ENCODE assay signal across 11 mouse cellular contexts in the genomic region with DNA sequence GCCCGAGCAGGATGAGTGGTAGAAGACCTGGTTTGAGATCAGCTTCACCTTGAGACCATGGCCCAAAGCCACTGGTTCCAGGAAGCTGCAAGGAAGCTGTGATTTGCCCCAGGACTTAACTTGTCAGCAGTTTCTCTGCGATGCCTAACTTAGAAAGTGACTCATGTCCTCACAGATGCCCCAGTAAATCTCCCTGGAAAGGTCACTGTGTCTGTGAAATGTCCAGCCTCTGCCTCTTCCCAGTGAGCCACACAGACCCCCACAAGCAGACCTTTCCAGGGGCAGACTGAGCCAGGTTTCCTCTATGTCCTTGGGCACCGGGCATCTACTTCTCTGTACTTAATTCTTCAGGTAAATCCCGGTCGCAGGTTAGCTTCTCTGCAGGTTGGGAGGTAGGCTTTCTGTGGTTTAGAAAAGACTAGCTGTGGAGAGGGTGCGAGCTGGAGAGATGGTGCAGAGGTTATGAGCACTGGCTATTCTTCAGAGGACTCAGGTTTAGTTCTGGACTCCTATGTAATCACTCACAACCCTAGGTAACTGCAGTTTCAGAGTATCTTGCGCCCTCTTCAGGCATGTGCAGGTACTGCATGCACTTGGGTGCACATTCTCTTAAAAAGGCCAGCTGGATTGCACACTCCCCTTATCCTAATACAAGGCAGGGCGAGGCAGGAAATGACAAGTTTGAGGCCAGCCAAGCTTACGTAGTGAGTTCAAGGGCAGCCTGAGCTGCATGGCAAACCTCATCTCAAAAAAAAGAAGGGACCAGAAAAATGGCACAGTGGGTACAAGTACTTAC. TPM values are rescaled to one million over a fixed set of nuclear protein-coding genes. Genes with fewer than 3 reads are reported as not detected.
DNase-seq lines count a peak whose midpoint lies in the region; ATAC-seq lines count a peak whose summit lies in the region.
"Had no signal": no experiment of that assay in that cellular context is flagged by ENCODE, and none has a peak within 500 bp of the region (broad histone marks: within the 10 kb centered on the region; RNA-seq: fewer than 3 reads in every experiment).

No protein-coding gene starts in this region.

- intact Hi-C loops in heart, postnatal 14 days (cut with DNase I) = no loop called here
- intact Hi-C loops in left cerebral cortex, postnatal 25 days (cut with DNase I) = no loop called here

- H3K9ac ChIP-seq in heart, embryonic 14.5 days (ENCODE audit: low read length) = peak overlapping the region; percentile 3; the same call in 1 of the 2 replicates
- peak overlapping the region; percentile 3; the same call in 1 of the 2 replicates for H3K9ac ChIP-seq in heart, embryonic 16.5 days (ENCODE audit: low read length)

- ATAC-seq in heart, embryonic 14.5 days (ENCODE audit: insufficient number of reproducible peaks, insufficient read depth, low FRiP score, low read depth) = no peak
- no peak for ATAC-seq in heart, embryonic 16.5 days (replicated peaks; ENCODE audit: extremely low read depth, insufficient read depth, low FRiP score)

- peaks cover 24% of the 10 kb centered on the region; the same call in 1 of the 2 replicates for H3K36me3 ChIP-seq in heart, embryonic 14.5 days (ENCODE audit: control insufficient read depth, insufficient read depth, low read length)
- H3K36me3 ChIP-seq in heart, embryonic 16.5 days (ENCODE audit: control insufficient read depth, insufficient read depth) = no peaks in the 10 kb centered on the region; the same call in 1 of the 2 replicates

- no peak for DNase-seq in heart, postnatal 14 days
- DNase-seq in 416B (ENCODE audit: low read depth) (peak; percentile 30), NIH3T3 (ENCODE audit: low read depth) (peak; percentile 51)
- no peak for DNase-seq in ovary, adult 18-20 months (ENCODE audit: low spot score)
- DNase-seq in cerebellum, postnatal 10 days = no peak
- DNase-seq in left cerebral cortex, postnatal 25 days (ENCODE audit: low spot score in 2 of 2) = no peak
- DNase-seq: left cerebral cortex, postnatal 4 days had no signal

- peaks cover 4% of the 10 kb centered on the region for H3K9me3 ChIP-seq in heart, embryonic 14.5 days (ENCODE audit: control insufficient read depth, low read length)
- peaks cover 4% of the 10 kb centered on the region for H3K9me3 ChIP-seq in heart, embryonic 16.5 days (replicated peaks; ENCODE audit: control insufficient read depth, low read length)

- WGBS in heart, embryonic 14.5 days = 60% methylated on average over 9 of the region's 9 CpGs
- whole genome bisulfite sequencing in heart, embryonic 16.5 days = 68% methylated on average over 9 of the region's 9 CpGs

- H3K4me2 ChIP-seq in heart, embryonic 14.5 days (ENCODE audit: low read length) = no peak overlapping the region
- H3K4me2 ChIP-seq in heart, embryonic 16.5 days (ENCODE audit: low read depth, low read length) = no peak overlapping the region

- peaks cover 20 to 43% of the 10 kb centered on the region in 2 experiments for H3K4me1 ChIP-seq in heart, embryonic 14.5 days (ENCODE audit: control insufficient read depth in 2 of 2, insufficient read depth in 2 of 2, low read length in 2 of 2)
- H3K4me1 ChIP-seq in heart, embryonic 16.5 days (ENCODE audit: control insufficient read depth, insufficient read depth, low read length) = peaks cover 22% of the 10 kb centered on the region

- no peak overlapping the region for H3K4me3 ChIP-seq in heart, embryonic 14.5 days (ENCODE audit: control insufficient read depth in 1 of 2, insufficient read depth in 1 of 2, low read depth in 1 of 2, low read length in 2 of 2)
- no peak overlapping the region for H3K4me3 ChIP-seq in heart, embryonic 16.5 days (ENCODE audit: low read length)

- H3K27ac ChIP-seq in heart, embryonic 14.5 days (replicated peaks in 1 of 2; ENCODE audit: control insufficient read depth in 1 of 2, insufficient read depth in 1 of 2, low read depth in 2 of 2, low read length in 2 of 2) = peak overlapping the region; percentile 84 to 93
- peak overlapping the region; percentile 76 for H3K27ac ChIP-seq in heart, embryonic 16.5 days (ENCODE audit: low read length)

- H3K27me3 ChIP-seq in heart, embryonic 14.5 days (ENCODE audit: control insufficient read depth, insufficient read depth, low read length) = no peaks in the 10 kb centered on the region
- H3K27me3 ChIP-seq in heart, embryonic 16.5 days (ENCODE audit: control insufficient read depth, insufficient read depth, low read length) = no peaks in the 10 kb centered on the region

RNA-seq across cellular contexts. Expression of a gene that starts 16.7 kb away (rescaled TPM):
- 9.2 and 15.0 TPM in 2 replicates for polyA plus RNA-seq in heart, embryonic 14.5 days (2014; fragmentation: Nextera tagmentation; extraction: Ambion mirVana)
- total RNA-seq in heart, postnatal 14 days (2021) = 1 to 10 TPM; 1.7 to 2.2 TPM
- 15.0 and 17.3 TPM in 2 replicates for polyA plus RNA-seq in heart, embryonic 16.5 days (2015; fragmentation: Nextera tagmentation; extraction: Ambion mirVana)
- total RNA-seq in left cerebral cortex, postnatal 25 days (2021) = under 1 TPM; 0.34 to 0.64 TPM
- total RNA-seq: hematopoietic stem cell, adult 5-6 weeks; monocyte, adult 5-6 weeks had no signal

RNA-seq across cellular contexts. Expression of a gene that starts 27.1 kb away (rescaled TPM):
- not detected in 2 replicates for polyA plus RNA-seq in heart, embryonic 14.5 days (2014; fragmentation: Nextera tagmentation; extraction: Ambion mirVana)
- total RNA-seq in heart, postnatal 14 days (2021) = not detected
- polyA plus RNA-seq in heart, embryonic 16.5 days (2015; fragmentation: Nextera tagmentation; extraction: Ambion mirVana) = not detected in 2 replicates
- not detected for total RNA-seq in left cerebral cortex, postnatal 25 days (2021)
- total RNA-seq: hematopoietic stem cell, adult 5-6 weeks; left cerebral cortex, postnatal 4 days; monocyte, adult 5-6 weeks had no signal

RNA-seq across cellular contexts. Expression of a gene that starts 45.8 kb away (rescaled TPM):
- polyA plus RNA-seq in heart, embryonic 14.5 days (2014; fragmentation: Nextera tagmentation; extraction: Ambion mirVana) = 7.3 and 9.3 TPM in 2 replicates
- total RNA-seq in heart, postnatal 14 days (2021) = 100 to 1,000 TPM in 1 of 2 experiments, 10 to 100 TPM in 1; 91.0 to 106 TPM
- polyA plus RNA-seq in heart, embryonic 16.5 days (2015; fragmentation: Nextera tagmentation; extraction: Ambion mirVana) = 6.8 and 24.5 TPM in 2 replicates
- 10 to 100 TPM; 72.9 to 84.4 TPM for total RNA-seq in left cerebral cortex, postnatal 25 days (2021)

Comparison
In these comparisons a context has a peak if more than half of its experiments do, and no peak if none do; other contexts are left out.
1. DNase-seq: peak in 416B (single experiment) and NIH3T3 (single experiment); none in heart, postnatal 14 days (0 of 2), ovary, adult 18-20 months (single experiment), cerebellum, postnatal 10 days (0 of 2) and left cerebral cortex, postnatal 25 days (0 of 2).